Mouse (Mus musculus) bone marrow macrophage, adult 2 months (primary cell): ENCODE measurements at regions not wholly inside any gene's neighbourhood (a gene's known extent, or its start where the extent isn't known, plus 50 kb on each side); places are given as distances from the start of the nearest gene placed in this dataset.

Experiments used
- H3K27ac ChIP-seq: 2 replicates; pipeline ENCODE4 v1.5.1; 2012; ENCODE audit warnings: low read depth, low read length; ENCODE audit not compliant: insufficient read depth
- H3K4me1 ChIP-seq: 2 replicates; pipeline ENCODE4 v1.6.1; 2012; ENCODE audit warnings: low read length; ENCODE audit not compliant: control insufficient read depth, insufficient read depth
- H3K4me3 ChIP-seq: 2 replicates; pipeline ENCODE4 v1.5.1; 2012; ENCODE audit warnings: mild to moderate bottlenecking, low read length, moderate library complexity; ENCODE audit not compliant: insufficient read depth
- CTCF ChIP-seq: IDR thresholded peaks from 2 replicates; pipeline ENCODE4 v1.5.1; 2012; ENCODE audit warnings: low read depth, mild to moderate bottlenecking, low read length, moderate library complexity
- POLR2A ChIP-seq: IDR thresholded peaks from 2 replicates; pipeline ENCODE4 v1.6.1; 2012; ENCODE audit warnings: mild to moderate bottlenecking, low read depth, low read length, borderline replicate concordance

DNA sequence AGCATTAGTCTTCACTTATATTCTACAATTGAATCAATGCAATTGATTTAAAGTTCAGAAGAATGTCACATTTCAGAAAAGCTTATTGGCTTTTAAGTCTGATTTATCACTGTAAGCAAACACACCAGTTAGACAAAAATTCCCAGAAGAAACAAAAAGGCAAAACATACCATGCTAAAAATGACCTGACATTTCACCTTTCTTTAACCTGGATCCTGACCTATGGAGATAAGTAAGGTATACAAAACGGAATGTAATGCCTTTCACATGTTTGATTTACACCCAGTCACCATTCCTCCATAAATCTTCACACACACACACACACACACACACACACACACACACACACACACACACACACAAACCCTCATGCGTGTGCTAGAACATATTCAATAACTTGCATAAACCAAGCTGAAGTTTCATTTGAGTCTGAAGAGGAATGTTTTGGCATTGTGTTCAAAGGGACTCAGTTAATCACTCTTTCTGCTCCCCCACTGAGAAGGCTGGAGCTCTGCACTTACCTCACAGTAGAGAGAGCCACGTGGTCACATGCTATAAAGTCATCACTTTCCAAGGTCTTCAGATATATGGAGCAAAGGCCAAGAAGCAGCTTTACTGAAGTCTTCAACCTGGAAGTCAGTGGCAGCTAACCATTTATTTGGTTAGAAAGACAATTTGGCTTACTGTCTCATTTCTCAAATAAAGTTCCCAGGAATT is 307.6 kb upstream of the Flrt2 start:
- TF ChIP-seq CTCF (no peak), POLR2A (no peak)
- Histone ChIP-seq H3K4me3 (no peak overlapping the region), H3K4me1 (peaks cover 3% of the 10 kb centered on the region; the same call in 1 of the 2 replicates), H3K27ac (no peak overlapping the region)

DNA sequence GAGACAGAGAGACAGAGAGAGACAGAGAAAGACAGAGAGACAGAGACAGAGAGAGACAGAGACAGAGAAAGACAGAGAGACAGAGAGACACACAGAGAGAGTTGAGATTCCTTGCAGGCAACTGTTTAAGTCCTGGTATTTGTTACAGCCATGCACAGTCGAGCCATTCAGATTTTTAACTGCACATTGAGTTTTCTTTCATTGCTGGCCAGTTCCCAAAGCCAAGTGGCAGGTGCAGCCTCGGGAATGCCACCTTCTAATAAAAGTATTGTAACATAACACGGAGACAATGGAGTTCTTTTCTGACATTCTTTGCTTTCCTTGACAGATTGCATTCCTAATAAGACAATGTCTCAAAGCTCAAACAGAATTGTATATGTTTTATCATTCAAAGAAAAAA is 306.3 kb upstream of the Flrt2 start:
- H3K4me3 ChIP-seq: no peak overlapping the region
- TF ChIP-seq POLR2A: no peak
- TF ChIP-seq CTCF: no peak
- no peak overlapping the region for H3K27ac ChIP-seq
- peaks cover 3% of the 10 kb centered on the region; the same call in 1 of the 2 replicates for H3K4me1 ChIP-seq

DNA sequence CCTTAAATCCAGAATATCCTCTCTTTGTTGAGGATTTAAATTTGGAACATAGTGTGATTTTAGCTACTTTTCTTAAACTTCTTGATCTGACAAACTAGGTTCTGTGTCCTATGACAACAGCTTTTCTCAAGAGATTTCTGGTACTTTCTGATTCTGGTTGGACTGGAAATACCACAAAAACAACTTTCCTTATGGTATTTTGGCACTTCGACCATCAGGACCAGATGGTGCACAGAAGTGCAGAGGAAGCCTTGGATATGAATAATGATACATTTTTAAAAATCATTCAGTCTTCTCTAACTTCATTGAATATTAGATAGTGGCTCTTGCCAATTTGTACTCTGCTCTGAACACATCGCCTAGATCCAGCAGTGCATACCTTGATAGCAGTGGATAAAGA is 303.8 kb upstream of the Flrt2 start:
- Histone ChIP-seq H3K27ac (no peak overlapping the region), H3K4me3 (no peak overlapping the region), H3K4me1 (peaks cover 3% of the 10 kb centered on the region; the same call in 1 of the 2 replicates)
- TF ChIP-seq POLR2A (no peak), CTCF (no peak)

GRCm38 (mm10) chr12:95392821-95393220 is 299.2 kb upstream of the Flrt2 start:
- H3K4me1 ChIP-seq: no peaks in the 10 kb centered on the region
- TF ChIP-seq CTCF (no peak), POLR2A (no peak)
- no peak overlapping the region for H3K4me3 ChIP-seq
- no peak overlapping the region for H3K27ac ChIP-seq

GRCm38 (mm10) chr12:95394991-95395530 is 297.0 kb upstream of the Flrt2 start:
- TF ChIP-seq POLR2A: no peak
- TF ChIP-seq CTCF: no peak
- Histone ChIP-seq H3K4me1 (no peaks in the 10 kb centered on the region), H3K27ac (no peak overlapping the region), H3K4me3 (no peak overlapping the region)

DNA sequence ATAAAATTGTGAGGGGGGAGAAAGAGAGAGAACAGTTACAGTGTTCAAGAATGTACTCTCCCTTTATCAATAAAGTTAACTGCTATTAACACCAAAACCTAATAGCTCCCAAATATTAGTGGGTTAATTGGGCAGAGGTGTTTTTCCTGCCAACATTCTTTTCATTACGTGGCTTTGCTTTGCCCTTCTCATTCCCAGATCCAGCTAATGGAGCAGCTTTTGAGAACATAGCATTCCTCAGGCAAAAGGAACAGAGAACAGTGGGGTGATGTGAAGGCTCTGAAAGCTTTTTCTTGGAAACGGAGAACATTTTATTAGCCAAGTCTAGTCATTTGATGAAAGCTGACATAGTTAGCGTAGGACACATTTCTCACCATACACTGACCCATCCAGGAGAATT is 271.2 kb upstream of the Flrt2 start:
- Histone ChIP-seq H3K4me1 (no peaks in the 10 kb centered on the region), H3K4me3 (no peak overlapping the region), H3K27ac (no peak overlapping the region)
- TF ChIP-seq CTCF: no peak
- no peak for TF ChIP-seq POLR2A

GRCm38 (mm10) chr12:95424739-95425138 is 267.3 kb upstream of the Flrt2 start:
- no peak overlapping the region for H3K27ac ChIP-seq
- TF ChIP-seq CTCF (no peak), POLR2A (no peak)
- no peak overlapping the region for H3K4me3 ChIP-seq
- no peaks in the 10 kb centered on the region for H3K4me1 ChIP-seq

- Histone ChIP-seq H3K4me1 (no peaks in the 10 kb centered on the region), H3K4me3 (no peak overlapping the region), H3K27ac (no peak overlapping the region)
- TF ChIP-seq CTCF (no peak), POLR2A (no peak)
Observed at GRCm38 (mm10) chr12:95437226-95437625, 254.8 kb upstream of the Flrt2 start.

GRCm38 (mm10) chr12:95457480-95457879 is 234.5 kb upstream of the Flrt2 start:
- no peak overlapping the region for H3K4me3 ChIP-seq
- TF ChIP-seq CTCF (no peak), POLR2A (no peak)
- no peak overlapping the region for H3K27ac ChIP-seq
- H3K4me1 ChIP-seq: peaks cover 6% of the 10 kb centered on the region; the same call in 1 of the 2 replicates

GRCm38 (mm10) chr12:95466502-95467490 is 225.2 kb upstream of the Flrt2 start:
- Histone ChIP-seq H3K4me1 (peaks cover 25% of the 10 kb centered on the region), H3K4me3 (peak overlapping the region; percentile 38), H3K27ac (peak overlapping the region; percentile 95)
- no peak for TF ChIP-seq CTCF
- no peak for TF ChIP-seq POLR2A
